Mouse (Mus musculus) left cerebral cortex, adult 2 months (tissue): ENCODE results near the gene Ppt2. TPM values are rescaled to one million over a fixed set of nuclear protein-coding genes. Genes with fewer than 3 reads are reported as not detected.
A peak's percentile ranks its signal among the peaks of the same experiment; 100 is the strongest.

Experiments used
- DNase-seq, 2 experiments: peaks; one replicate each; pipeline ENCODE4 v3.0.0; 2021 to 2022; ENCODE audit warnings: low spot score in 2 of 2, mixed read lengths in 1 of 2; ENCODE audit errors: extremely low spot score in 1 of 2
- H3K27ac ChIP-seq: fragments of 200-600 bp; 2 replicates; pipeline ENCODE4 v1.8.1; 2022
- H3K4me3 ChIP-seq: fragments of 200-600 bp; 2 replicates; pipeline ENCODE4 v1.8.1; 2022
- CTCF ChIP-seq: fragments of 200-600 bp; IDR thresholded peaks from 2 replicates; pipeline ENCODE4 v1.8.1; 2022; ENCODE audit warnings: antibody characterized with exemption, mild to moderate bottlenecking, moderate library complexity
- intact Hi-C: fragments of 180-260 bp; cut with DNase I; formaldehyde crosslinking; loops from one replicate; pipeline ENCODE4 v1.15.1; 2025
- total RNA-seq, 2 experiments: library from RNA; stranded (reverse); gene quantifications; 2 replicates each; pipeline ENCODE4 v1.2.3; 2021

Gene Ppt2
- total RNA-seq, 2 experiments from 2014 or later, result 47.3 to 48.6 TPM

- no peak for DNase-seq
- intact Hi-C loops, result no loop called here
- Histone ChIP-seq H3K4me3 (no peak overlapping the region), H3K27ac (no peak overlapping the region)
- TF ChIP-seq CTCF, result no peak
Observed at GRCm38 (mm10) chr17:34576577-34576976, 51.7 kb downstream of the Ppt2 start.

GRCm38 (mm10) chr17:34572361-34572760 is 55.9 kb downstream of the Ppt2 start:
- no peak for DNase-seq
- intact Hi-C loops, result no loop called here
- Histone ChIP-seq H3K27ac (no peak overlapping the region), H3K4me3 (no peak overlapping the region)
- no peak for TF ChIP-seq CTCF

- DNase-seq, result no peak
- H3K4me3 ChIP-seq, result no peak overlapping the region
- H3K27ac ChIP-seq, result no peak overlapping the region
- peak; percentile 45 for TF ChIP-seq CTCF
- intact Hi-C loops, result no loop called here
Observed at GRCm38 (mm10) chr17:34571875-34572274, 56.4 kb downstream of the Ppt2 start.

- intact Hi-C loops, result loop anchor here (10.0 kb wide), 1 partner anchor 325 kb away; no protein-coding TSS in a partner anchor
- no peak overlapping the region for H3K27ac ChIP-seq
- no peak for DNase-seq
- no peak for TF ChIP-seq CTCF
- no peak overlapping the region for H3K4me3 ChIP-seq
Observed at GRCm38 (mm10) chr17:34569919-34570318, 58.4 kb downstream of the Ppt2 start.

GRCm38 (mm10) chr17:34568421-34568820 is 59.9 kb downstream of the Ppt2 start:
- no peak for DNase-seq
- no peak for TF ChIP-seq CTCF
- intact Hi-C loops, result loop anchor here (10.0 kb wide), 1 partner anchor 324 kb away; no protein-coding TSS in a partner anchor
- Histone ChIP-seq H3K27ac (no peak overlapping the region), H3K4me3 (no peak overlapping the region)

GRCm38 (mm10) chr17:34567311-34567710 is 61.0 kb downstream of the Ppt2 start:
- H3K27ac ChIP-seq, result no peak overlapping the region
- no peak for DNase-seq
- H3K4me3 ChIP-seq, result no peak overlapping the region
- intact Hi-C loops, result loop anchor here (10.0 kb wide), 1 partner anchor 323 kb away; no protein-coding TSS in a partner anchor
- no peak for TF ChIP-seq CTCF

Other genes with a start within 250 kb of the Ppt2 start
- 1 to 10 TPM; 2.5 to 4.4 TPM for gene BC051142, start 229.7 kb downstream of the Ppt2 start, total RNA-seq
- gene Btnl4, start 151.2 kb downstream of the Ppt2 start, total RNA-seq, result not detected
- not detected for gene Btnl6, start 111.2 kb downstream of the Ppt2 start, total RNA-seq
- 10 to 100 TPM in 1 of 2 experiments, 1 to 10 TPM in 1; 9.1 to 18.3 TPM for gene Notch4, start 64.2 kb downstream of the Ppt2 start, total RNA-seq
- gene Gpsm3, start 38.7 kb downstream of the Ppt2 start, total RNA-seq, result 1 to 10 TPM; 1.8 to 3.3 TPM
- gene Pbx2, start 37.2 kb downstream of the Ppt2 start, total RNA-seq, result 10 to 100 TPM; 49.6 to 68.5 TPM
- gene Ager, start 30.6 kb downstream of the Ppt2 start, total RNA-seq, result 1 to 10 TPM in 1 of 2 experiments, under 1 TPM in 1; 0.47 to 1.2 TPM
- 10 to 100 TPM; 70.7 to 71.5 TPM for gene Rnf5, start 24.8 kb downstream of the Ppt2 start, total RNA-seq
- 100 to 1,000 TPM; 156 to 166 TPM for gene Agpat1, start 24.2 kb downstream of the Ppt2 start, total RNA-seq
- 1 to 10 TPM; 2.9 to 3.5 TPM for gene Egfl8, start 12.5 kb downstream of the Ppt2 start, total RNA-seq
- 100 to 1,000 TPM; 172 to 205 TPM for gene Prrt1, start 1.0 kb upstream of the Ppt2 start, total RNA-seq
- 10 to 100 TPM; 10.9 to 16.9 TPM for gene Fkbpl, start 16.3 kb upstream of the Ppt2 start, total RNA-seq
- 10 to 100 TPM; 64.3 to 66.4 TPM for gene Atf6b, start 18.6 kb upstream of the Ppt2 start, total RNA-seq
- 1 to 10 TPM; 1.5 to 2.4 TPM for gene Tnxb, start 42.0 kb upstream of the Ppt2 start, total RNA-seq
- 10 to 100 TPM; 10.8 to 11.2 TPM for gene C4b, start 115.4 kb upstream of the Ppt2 start, total RNA-seq
- not detected for gene Cyp21a1, start 176.1 kb upstream of the Ppt2 start, total RNA-seq
- 10 to 100 TPM; 54.8 to 61.5 TPM for gene Stk19, start 208.4 kb upstream of the Ppt2 start, total RNA-seq
- 10 to 100 TPM; 33.6 to 41.4 TPM for gene Dxo, start 208.5 kb upstream of the Ppt2 start, total RNA-seq
- gene Skiv2l, start 221.7 kb upstream of the Ppt2 start, total RNA-seq, result 10 to 100 TPM; 70.1 to 70.4 TPM
- 10 to 100 TPM; 35.3 to 40.3 TPM for gene Nelfe, start 221.9 kb upstream of the Ppt2 start, total RNA-seq
- gene Cfb, start 234.0 kb upstream of the Ppt2 start, total RNA-seq, result under 1 TPM in 1 of 2 experiments, not detected in 1; 0.14 TPM